Mouse (Mus musculus) testis, postnatal 14 days (tissue): ENCODE measurements around the gene Ndufa6.

Source experiments
- DNase-seq: peaks from one replicate; pipeline ENCODE4 v3.0.0; 2021; ENCODE audit warnings: low spot score

The Ndufa6 gene

GRCm38 (mm10) chr15:82341036-82341501 is 13.1 kb downstream of the Ndufa6 start:
- no peak for DNase-seq

- no peak for DNase-seq
Measured at GRCm38 (mm10) chr15:82340414-82341035, 13.6 kb downstream of the Ndufa6 start.

GRCm38 (mm10) chr15:82339634-82340254 is 14.4 kb downstream of the Ndufa6 start:
- DNase-seq: no peak

- DNase-seq: no peak
Measured at GRCm38 (mm10) chr15:82339150-82339549, 15.0 kb downstream of the Ndufa6 start.

- DNase-seq: peak; percentile 89
Measured at GRCm38 (mm10) chr15:82338593-82339112, 15.5 kb downstream of the Ndufa6 start, which contains the start of the genes Naga, Pheta2 and Smdt1. Gene Naga (minus strand): TSS chr15:82338925. Gene Pheta2 (plus strand): TSS chr15:82338942. Gene Smdt1 (plus strand): TSS chr15:82338959.

- no peak for DNase-seq
Measured at GRCm38 (mm10) chr15:82337875-82338274, 16.2 kb downstream of the Ndufa6 start.

GRCm38 (mm10) chr15:82336629-82337028 is 17.5 kb downstream of the Ndufa6 start:
- DNase-seq: no peak

GRCm38 (mm10) chr15:82335194-82335593 is 18.9 kb downstream of the Ndufa6 start:
- no peak for DNase-seq

- DNase-seq: no peak
Measured at GRCm38 (mm10) chr15:82325382-82325781, 28.7 kb downstream of the Ndufa6 start.

GRCm38 (mm10) chr15:82322195-82322594 is 31.9 kb downstream of the Ndufa6 start:
- no peak for DNase-seq

GRCm38 (mm10) chr15:82319613-82320012 is 34.5 kb downstream of the Ndufa6 start:
- no peak for DNase-seq

- no peak for DNase-seq
Measured at GRCm38 (mm10) chr15:82317839-82318238, 36.3 kb downstream of the Ndufa6 start.

- DNase-seq: no peak
Measured at GRCm38 (mm10) chr15:82308416-82308815, 45.7 kb downstream of the Ndufa6 start.

- no peak for DNase-seq
Measured at GRCm38 (mm10) chr15:82307107-82307506, 47.0 kb downstream of the Ndufa6 start.
